Mouse (Mus musculus): ENCODE data around the gene Abcc2. TPM values are rescaled to one million over a fixed set of nuclear protein-coding genes. Genes with fewer than 3 reads are reported as not detected.

The Abcc2 gene
- total RNA-seq, 4 experiments from 2014 or later: 0.03 to 1.1 (median 0.09) TPM

DNA sequence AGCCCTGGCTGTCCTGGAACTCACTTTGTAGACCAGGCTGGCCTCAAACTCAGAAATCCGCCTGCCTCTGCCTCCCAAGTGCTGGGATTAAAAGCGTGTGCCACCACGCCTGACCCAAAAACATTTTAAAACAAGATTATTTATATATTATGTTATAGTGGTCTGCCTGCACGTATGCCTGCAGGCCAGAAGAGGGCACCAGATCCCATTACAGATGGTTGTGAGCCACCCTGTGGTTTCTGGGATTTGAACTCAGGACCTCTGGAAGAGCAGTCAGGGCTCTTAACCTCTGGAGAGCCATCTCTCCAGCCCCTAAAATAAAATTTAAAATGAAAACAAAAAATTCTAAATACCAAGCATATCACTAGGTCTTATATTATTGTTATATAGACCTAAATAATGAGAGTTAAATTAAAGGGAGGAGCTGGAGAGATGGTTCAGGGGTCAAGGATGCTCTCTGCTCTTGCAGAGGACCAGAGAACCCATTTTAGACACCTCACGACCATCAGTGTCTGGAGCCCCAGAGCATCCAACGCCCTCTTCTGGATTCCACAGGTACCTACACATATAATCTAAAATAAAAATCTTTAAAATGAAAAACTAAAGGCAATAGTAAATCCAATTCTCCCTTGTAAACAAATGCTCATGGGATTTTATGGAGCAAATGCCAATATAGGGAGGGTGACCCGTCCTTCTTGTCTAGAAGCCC is 71.0 kb downstream of the Abcc2 start:
- DNase-seq: no peak

DNA sequence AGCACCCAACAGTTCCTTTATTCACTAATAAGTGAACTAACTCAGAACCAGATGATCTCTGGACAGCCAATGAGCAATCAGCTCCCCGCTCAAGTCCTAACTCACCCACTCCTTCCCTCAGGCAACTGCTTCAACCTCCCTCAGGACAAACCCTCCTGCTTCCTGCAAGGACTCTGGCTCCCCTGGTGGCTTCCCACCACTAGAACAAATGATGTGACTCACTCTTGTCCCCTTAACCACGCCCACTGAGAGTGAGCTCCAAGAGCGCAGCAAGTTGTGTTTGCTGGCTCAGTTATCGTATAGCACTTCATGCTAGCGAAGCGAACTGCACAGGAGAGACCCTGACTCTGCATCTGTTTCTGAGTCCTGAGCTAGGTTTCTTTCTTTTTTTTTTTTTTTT is 75.4 kb downstream of the Abcc2 start:
- no peak for DNase-seq

DNA sequence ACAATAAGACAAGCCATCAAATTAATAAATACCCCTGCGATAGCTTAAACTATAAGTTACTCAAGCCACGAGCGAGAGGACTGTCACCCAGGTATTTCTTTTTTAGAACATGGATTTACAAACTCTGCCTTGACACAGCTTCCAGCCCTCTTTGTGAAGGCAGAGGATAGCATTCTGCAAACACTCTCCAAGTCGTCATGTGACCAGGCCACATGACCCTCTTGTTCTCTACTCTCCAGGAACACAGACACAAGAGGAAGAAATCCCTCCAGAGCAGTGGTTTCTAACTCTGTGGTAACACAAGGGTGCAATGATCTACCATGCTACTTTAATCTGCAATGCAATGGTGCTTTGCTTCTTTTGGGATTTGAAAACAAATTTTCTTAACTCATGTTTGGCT is 88.4 kb downstream of the Abcc2 start:
- no peak for DNase-seq

DNA sequence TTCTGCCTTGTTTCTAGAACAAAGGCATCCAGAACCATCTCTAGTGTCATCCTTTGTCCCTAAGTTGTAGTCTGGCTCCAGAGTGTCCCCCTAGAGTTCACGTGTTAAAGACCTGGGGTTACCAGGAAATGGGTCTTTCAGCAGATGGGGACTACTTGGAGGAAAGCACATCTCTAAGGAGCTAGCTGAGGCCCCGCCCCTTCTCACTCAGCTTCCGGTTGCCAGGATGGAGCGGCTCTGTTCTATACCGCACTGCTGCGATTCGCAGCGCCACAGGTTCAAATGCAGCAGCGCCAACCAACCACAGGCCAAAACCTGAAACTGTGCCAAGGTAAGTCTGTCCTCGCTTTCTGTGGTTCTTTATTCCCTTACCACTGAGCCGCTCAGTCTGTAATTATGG is 92.4 kb downstream of the Abcc2 start:
- no peak for DNase-seq

DNA sequence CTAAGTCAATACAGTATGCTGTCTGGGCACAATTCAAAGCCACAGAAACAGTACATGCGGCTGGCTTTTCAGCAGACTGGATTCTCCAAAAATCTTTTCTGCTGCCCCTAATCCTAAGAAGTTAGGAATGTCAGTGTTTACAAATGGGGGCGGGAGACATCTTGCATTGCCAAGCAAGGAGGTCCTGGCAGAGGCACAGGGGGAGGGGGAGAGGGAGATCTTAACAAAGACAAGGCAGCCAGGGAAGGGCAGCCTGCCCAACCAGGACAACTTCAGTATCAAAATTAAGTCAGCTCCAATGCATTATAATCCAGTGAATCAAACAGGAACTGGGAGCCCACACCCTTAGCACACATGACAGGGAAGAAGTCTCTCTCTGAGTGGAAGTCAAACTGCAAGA is 94.0 kb downstream of the Abcc2 start:
- DNase-seq: no peak

DNA sequence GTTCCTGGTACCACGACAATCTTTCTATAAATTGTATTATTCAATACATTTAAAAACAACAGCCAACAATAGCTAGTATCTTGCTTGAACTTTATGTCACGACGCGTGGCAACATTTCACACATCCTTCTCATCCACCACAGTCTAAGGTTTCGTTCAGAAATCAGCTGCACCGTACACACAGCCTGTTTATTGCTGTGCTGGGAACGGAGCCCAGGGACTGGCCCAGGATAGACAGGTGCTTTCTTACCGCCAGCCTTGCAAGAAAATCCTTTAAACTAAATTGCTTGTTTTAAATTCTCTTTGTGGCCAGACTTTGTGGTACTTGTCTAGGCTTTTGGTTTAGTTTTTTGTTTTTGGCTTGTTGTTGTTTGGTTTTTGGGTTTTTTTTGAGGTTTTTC is 95.4 kb downstream of the Abcc2 start:
- DNase-seq: no peak

DNA sequence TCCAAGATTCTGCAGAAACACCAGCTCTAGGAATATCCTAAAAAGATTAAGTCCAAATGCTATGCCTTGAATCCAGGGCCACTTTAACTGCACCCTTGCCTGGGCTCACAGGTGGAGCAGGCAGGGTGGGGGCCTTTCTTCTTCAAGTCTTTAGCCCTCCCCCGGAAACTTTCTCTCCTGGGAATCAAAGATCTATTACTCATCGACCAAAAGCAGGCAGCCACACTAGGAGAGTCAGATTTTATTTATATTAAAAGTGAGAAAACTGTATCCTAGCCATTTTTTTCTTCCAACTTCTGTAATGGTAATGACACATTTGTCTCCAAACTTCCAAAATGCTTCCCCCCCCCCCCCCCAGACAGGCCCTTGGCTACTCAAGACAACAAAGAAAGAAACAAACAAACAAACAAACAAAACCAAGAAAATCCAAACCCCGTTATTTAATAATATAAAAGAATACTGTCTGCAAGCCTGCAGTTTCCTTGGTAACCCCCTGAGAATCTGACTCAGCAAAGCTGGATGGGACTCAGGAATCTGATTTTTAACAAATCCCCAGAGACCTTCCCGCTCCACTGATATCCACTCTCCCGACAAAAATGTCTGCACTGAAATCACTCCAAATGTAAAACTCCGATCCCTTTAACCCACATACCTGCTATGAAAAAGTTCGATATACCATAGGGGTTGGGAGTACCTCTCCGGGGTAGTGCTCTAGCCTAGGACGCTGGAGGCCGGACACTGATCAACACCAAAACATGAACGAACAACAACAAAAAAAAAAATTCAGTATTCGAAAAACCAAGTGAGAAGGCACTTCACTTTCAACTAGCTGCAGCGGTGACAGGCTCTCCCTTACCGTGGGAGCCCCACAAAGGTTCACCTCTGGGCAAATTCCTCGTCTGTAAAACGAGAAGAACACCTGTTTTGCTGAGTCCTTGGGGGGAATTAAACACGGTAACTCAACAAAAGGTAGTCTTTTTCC is 96.4 kb downstream of the Abcc2 start:
- DNase-seq: no peak

DNA sequence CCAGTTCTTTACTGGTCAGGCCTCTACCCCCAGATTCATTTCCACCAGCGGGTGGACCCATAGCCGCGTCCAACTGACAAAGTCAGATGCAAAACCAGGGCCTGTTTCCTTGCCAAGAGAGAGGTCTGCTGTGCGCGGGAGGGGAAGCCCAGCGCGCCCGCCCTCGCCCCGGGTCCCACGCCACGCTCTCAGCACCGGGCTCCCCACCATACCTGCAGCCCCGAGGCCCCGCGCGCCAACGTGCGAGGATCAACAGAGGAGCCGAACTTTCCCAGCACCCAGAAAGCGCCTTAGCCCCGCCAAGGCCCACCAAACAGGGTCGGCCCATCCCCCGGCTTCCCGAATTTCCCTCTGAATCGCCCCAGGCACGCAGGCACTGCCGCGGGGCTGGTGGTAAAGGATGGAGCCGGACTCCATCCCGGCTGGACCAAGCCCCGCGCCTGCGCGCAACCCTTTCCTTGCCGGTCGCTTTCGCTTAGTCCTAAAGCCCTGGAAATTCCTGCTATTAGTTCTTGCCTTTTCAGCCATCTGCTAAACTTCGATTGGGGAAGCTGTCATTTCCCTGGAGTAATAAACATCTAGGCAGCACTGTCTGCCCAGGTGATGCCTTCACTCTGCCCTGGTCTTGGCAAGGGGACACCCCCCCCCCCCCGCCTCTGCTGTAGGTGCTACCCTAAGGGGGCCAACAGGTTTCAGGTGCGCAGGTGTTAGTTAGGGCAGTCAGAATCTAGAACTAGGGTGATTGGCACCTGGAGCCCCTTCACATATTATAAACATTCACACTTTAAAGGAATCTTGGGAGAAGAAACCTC is 97.6 kb downstream of the Abcc2 start:
- DNase-seq: peak; percentile 34

DNA sequence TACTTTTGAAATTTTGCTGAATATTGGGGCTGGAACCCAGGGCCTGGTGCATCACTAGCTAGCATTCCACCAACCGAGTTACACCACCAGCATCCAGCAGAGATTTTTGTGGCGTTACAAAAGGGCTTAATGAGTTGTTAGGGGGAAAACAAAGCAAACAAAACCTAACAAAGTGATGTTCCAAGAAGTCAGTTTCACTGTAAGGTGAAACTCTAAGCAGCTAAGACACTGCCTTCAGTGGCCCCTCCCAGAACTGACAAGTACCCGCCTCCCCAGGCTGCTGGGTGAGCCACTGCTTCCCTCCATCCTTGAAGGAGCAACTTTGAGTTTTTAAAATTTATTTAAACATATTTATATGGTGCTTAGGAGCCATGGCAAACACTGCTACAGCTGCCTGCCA is 98.4 kb downstream of the Abcc2 start:
- no peak for DNase-seq

DNA sequence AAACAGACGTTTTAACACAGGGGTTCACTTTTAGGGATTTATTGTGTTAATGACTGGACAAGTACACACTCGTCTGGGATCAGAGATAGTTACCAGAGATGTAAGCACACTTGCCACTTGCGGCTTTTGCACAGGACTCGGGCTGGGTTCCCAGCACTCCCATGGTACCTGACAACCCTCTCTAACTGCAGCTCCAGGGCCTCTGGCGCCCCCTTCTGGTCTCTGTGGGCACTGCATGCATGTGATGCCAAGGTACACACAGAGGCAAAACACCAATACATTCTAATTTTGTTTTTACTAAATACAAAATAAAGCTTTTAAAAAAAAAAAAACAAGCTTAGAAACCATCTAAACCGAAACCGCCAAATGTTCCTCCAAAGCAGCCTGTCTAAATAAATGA is 99.6 kb downstream of the Abcc2 start:
- DNase-seq: no peak

DNA sequence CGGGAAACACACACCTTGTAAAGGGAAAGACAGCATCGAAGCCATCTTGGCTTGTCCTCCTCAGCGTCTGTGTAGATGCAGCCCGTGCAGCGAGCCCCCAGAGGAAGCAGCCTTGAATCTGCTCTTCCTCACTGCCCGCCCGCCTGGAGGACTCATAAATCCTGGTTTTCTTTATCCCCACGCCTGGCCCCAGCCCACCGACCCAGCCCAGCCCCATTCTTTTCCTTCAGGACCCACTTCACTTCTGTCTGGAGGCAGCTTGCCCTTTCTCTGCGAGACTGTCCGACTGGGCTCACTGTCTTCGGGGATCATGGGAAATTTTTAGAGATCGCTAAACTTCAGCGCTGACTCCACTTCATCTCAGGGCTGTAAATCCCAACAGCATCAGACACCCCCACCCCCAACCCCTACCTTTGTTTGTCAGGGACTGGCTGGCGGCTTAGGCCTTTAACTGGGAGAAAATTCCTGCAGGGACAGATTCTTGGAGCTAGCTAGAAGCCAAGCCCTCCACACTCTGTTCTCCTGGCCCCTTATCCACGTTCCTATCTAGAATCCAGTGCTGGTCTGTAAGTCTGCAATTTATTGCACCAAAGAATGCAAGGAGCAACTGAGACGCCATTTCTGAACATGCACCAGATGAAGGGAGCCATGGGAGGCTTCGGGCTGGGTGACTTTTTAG is 101.0 kb downstream of the Abcc2 start:
- DNase-seq: no peak

DNA sequence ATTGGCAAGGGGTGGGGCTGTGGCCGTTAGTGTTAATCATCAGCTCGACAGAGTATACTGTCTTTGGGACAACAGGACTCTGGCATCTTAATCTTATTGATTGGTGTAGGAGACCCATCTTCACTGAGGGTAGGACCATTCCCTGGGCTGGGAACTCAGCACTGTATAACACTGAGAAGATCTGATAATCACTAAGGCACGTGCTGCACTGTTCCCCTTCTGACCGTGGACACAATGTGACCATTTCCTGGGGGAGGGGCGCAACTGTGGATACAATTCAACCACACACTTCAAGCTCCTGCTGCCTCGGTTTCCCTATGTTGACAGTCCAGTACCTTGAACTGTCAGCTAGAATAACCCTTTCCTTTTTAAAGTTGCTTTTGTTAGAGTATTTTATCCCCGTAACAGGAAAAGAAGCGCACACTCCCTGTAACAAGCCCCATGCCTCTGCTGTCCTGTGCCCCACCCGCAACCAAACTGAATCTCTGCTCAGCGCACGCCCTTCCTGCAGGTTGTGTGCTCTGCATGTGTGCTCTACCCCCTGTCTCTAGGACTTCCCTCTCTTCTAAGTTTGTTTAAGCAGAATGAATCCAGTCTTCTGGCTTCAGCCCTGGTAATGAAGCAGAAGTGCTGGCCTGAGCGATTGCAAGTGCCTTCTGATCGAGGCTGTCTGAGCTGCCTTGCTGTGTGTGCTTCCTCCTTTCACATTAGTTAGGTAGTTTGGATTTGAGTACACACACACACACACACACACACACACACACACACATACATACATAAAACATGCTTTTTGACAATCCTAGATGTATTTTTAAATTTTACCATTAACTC is 102.9 kb downstream of the Abcc2 start:
- DNase-seq: no peak

DNA sequence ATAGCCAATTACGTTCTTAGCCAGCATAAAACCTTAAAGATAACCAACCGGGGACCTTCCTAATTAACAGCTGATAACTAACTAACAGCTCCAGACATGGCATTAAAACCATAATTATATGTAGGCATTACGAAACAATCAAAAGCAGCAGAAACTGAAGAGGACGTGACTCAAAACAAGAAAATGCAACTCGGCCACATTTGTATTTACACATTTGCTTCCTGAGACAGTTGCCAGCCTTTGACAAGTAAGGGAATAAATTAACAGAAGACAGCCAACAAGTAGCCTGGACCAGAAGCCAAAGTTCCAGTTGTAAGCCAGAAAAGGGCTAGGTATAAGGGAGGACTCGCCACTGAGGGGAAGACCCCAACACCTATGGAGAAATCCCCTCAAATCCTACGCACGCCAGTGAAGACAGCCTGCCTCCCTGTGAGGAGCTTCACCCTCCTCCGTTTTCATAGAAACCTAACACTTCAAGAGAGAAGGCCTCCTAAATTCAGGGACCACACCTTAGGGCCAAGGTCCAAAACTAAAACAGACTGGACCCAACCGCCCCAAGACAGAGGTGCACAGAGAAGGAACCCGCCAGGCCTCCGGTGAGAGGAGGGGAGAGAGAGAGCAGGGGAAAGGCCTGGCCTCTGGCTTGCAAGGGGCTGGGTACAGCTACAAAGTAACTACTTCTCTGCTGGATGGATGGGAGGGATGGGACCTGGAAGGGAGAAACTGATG is 104.5 kb downstream of the Abcc2 start:
- DNase-seq: no peak

DNA sequence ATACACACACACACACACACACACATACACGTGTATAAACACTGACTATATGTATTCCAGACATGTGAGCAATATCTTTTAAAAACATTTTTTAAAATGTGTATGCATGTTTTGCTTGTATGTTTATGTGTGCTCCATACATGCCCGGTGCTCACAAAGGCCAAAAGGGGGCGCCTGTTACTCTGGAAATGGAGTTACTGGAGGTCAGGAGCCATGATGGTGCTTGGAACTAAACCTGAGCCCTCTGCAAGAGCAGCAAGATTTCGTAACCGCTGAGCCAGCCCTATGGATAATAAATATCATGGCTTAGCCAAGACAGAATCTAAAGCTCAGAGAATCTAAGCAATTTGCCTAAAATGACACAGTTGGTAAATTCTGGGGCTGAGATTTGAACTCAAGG is 105.2 kb downstream of the Abcc2 start:
- no peak for DNase-seq

DNA sequence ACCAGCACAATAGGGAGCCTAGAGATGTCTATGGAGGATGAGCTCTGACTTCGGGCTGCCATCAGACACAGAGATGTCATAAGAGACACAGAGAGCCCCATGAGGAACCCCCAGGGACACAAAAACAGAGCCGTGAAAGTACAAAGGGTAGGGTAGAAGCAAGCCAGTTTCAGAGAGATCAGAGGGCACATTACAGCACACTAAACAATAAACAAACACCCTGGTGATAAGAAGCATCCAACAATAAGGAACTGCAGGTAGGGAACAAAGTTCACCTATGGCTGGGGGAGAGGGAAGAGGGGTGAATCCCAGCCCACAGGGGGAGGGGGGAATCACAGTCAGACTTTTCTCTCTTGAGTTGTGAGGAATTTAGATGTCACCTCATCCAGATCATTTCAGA is 105.7 kb downstream of the Abcc2 start:
- DNase-seq: no peak

Other genes starting within 250 kb of the Abcc2 start
- gene Nkx2-3, start 169.9 kb upstream of the Abcc2 start, total RNA-seq (2022): not detected
- 100 to 1,000 TPM in 1 of 4 experiments, 10 to 100 TPM in 3; 78.4 to 112 (median 83.7) TPM for gene Slc25a28, start 107.3 kb upstream of the Abcc2 start, total RNA-seq (2022)
- 10 to 100 TPM; 18.1 to 27.3 (median 23.6) TPM for gene Entpd7, start 92.5 kb upstream of the Abcc2 start, total RNA-seq (2022)
- gene Cutc, start 29.2 kb upstream of the Abcc2 start, total RNA-seq (2022): 10 to 100 TPM in 1 of 4 experiments, 1 to 10 TPM in 3; 9.3 to 12.4 (median 9.8) TPM
- 10 to 100 TPM; 36.5 to 56.6 (median 45.9) TPM for gene Cox15, start 29.2 kb upstream of the Abcc2 start, total RNA-seq (2022)
- 10 to 100 TPM; 15.2 to 24.8 (median 20.3) TPM for gene Dnmbp, start 158.0 kb downstream of the Abcc2 start, total RNA-seq (2022)
- gene Cpn1, start 204.4 kb downstream of the Abcc2 start, total RNA-seq (2022): under 1 TPM in 1 of 4 experiments, not detected in 3; 0.12 TPM
- gene Cyp2c23, start 247.0 kb downstream of the Abcc2 start, total RNA-seq (2022): 1 to 10 TPM in 3 of 4 experiments, under 1 TPM in 1; 0.30 to 2.2 (median 1.0) TPM